Mouse (Mus musculus): ENCODE data around the gene Ier5.

DNA sequence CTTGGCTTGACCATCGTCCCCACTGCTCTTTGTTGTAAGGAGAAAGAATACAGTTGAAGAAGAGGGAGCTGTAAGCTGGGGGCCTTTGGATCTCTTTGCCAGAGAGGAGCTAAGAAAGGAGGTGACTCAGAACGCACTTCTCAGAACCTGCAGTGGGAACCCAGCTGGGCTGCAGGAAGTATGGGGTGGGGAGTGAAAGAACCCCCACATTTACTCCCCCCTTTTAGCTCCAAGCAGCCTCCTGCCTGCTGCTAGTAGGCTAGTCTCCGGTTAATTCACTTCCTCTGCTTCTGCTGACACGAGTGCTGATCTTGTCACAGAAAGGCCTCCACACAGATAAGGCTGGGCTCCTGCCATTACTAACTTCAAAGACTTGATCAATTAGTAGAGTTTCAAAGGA lies 12.5 kb downstream of the Ier5 start:
- TF ChIP-seq CTCF (IDR thresholded peaks at IDR 0.05; ENCODE audit: insufficient read depth, low read depth, low read length) (no peak), POLR2A (IDR thresholded peaks at IDR 0.05; ENCODE audit: insufficient read depth, low read depth, low read length) (no peak)
